Mouse (Mus musculus) stomach, embryonic 14.5 days (tissue): ENCODE data around the gene Ephb2. TPM values are rescaled to one million over a fixed set of nuclear protein-coding genes. Genes with fewer than 3 reads are reported as not detected.

Experiments
- ATAC-seq: fragments of 200-750 bp; cut with Nextera tagmentation; 2 replicates; pipeline ENCODE4 v1.8.0; 2017; ENCODE audit warnings: low read depth, moderate TSS enrichment; ENCODE audit not compliant: insufficient number of reproducible peaks, insufficient read depth, low FRiP score
- H3K27ac ChIP-seq: fragments of 300-500 bp; sonication (generic); 2 replicates; pipeline ENCODE4 v1.5.1; 2014; ENCODE audit warnings: mild to moderate bottlenecking, low read length, moderate library complexity, mixed read lengths
- H3K27me3 ChIP-seq: fragments of 300-500 bp; sonication (generic); 2 replicates; pipeline ENCODE4 v1.6.1; 2014; ENCODE audit warnings: low read length, control low read depth, mixed read lengths; ENCODE audit not compliant: control insufficient read depth, insufficient read depth
- H3K36me3 ChIP-seq: fragments of 300-500 bp; sonication (generic); 2 replicates; pipeline ENCODE4 v1.6.1; 2014; ENCODE audit warnings: mild to moderate bottlenecking, control low read depth, low read length, moderate library complexity, mixed read lengths; ENCODE audit not compliant: control insufficient read depth, insufficient read depth
- H3K4me1 ChIP-seq: fragments of 300-500 bp; sonication (generic); 2 replicates; pipeline ENCODE4 v1.6.1; 2014; ENCODE audit warnings: low read length, control low read depth, mixed read lengths; ENCODE audit not compliant: control insufficient read depth, insufficient read depth
- H3K4me2 ChIP-seq: fragments of 300-500 bp; sonication (generic); replicated peaks from 2 replicates; pipeline ENCODE4 v1.6.1; 2014; ENCODE audit warnings: low read depth, low read length, control low read depth
- H3K4me3 ChIP-seq: fragments of 300-500 bp; sonication (generic); 2 replicates; pipeline ENCODE4 v1.5.1; 2014; ENCODE audit warnings: low read depth, low read length, control low read depth
- H3K9ac ChIP-seq: fragments of 300-500 bp; sonication (generic); replicated peaks from 2 replicates; pipeline ENCODE4 v1.6.1; 2014; ENCODE audit warnings: low read depth, mild to moderate bottlenecking, control low read depth, low read length, moderate library complexity, mixed read lengths
- H3K9me3 ChIP-seq: fragments of 300-500 bp; sonication (generic); 2 replicates; pipeline ENCODE4 v1.6.1; 2016; ENCODE audit warnings: low read depth, low read length, control low read depth; ENCODE audit not compliant: control insufficient read depth
- WGBS: fragments of 180-500 bp; shearing (Covaris S2); extraction: QIAGEN DNeasy Blood & Tissue Kit; methylation state at CpG from one replicate; pipeline ENCODE4 v1.1.7; 2014; 5-methylcytosine and 5-hydroxymethylcytosine counted together
- polyA plus RNA-seq: library from polyadenylated mRNA; unstranded; fragments of >200 nt; fragmentation: Nextera tagmentation; extraction: Ambion mirVana; gene quantifications from 2 replicates; pipeline ENCODE4 v1.2.1, GENCODE M21; 2014

The Ephb2 gene
- polyA plus RNA-seq, 1 experiment from 2014 or later, result 7.6 TPM

- no peak overlapping the region for H3K9ac ChIP-seq
- 0 out of 2 replicates have a peak overlapping the region, but pooled peaks have one; percentile 29 for H3K27ac ChIP-seq
- H3K9me3 ChIP-seq, result no peaks in the 10 kb centered on the region
- peaks cover 32% of the 10 kb centered on the region for H3K4me1 ChIP-seq
- H3K36me3 ChIP-seq, result no peaks in the 10 kb centered on the region
- 38% methylated on average over 10 of the region's 10 CpGs for WGBS
- H3K4me2 ChIP-seq, result no peak overlapping the region
- ATAC-seq, result no peak
- H3K27me3 ChIP-seq, result no peaks in the 10 kb centered on the region
- H3K4me3 ChIP-seq, result no peak overlapping the region
Observed at GRCm38 (mm10) chr4:136820069-136820522, 15.7 kb downstream of the Ephb2 start.

- Histone ChIP-seq H3K9me3 (no peaks in the 10 kb centered on the region), H3K36me3 (no peaks in the 10 kb centered on the region), H3K9ac (no peak overlapping the region), H3K4me1 (peaks cover 36% of the 10 kb centered on the region), H3K27ac (no peak overlapping the region), H3K27me3 (no peaks in the 10 kb centered on the region), H3K4me2 (no peak overlapping the region), H3K4me3 (no peak overlapping the region)
- peak; percentile 47; the same call in 1 of the 2 replicates for ATAC-seq
- 20% methylated on average over 7 of the region's 7 CpGs for WGBS
Observed at GRCm38 (mm10) chr4:136816701-136817100, 19.1 kb downstream of the Ephb2 start.

GRCm38 (mm10) chr4:136815364-136815763 is 20.4 kb downstream of the Ephb2 start:
- Histone ChIP-seq H3K9me3 (no peaks in the 10 kb centered on the region), H3K27ac (no peak overlapping the region), H3K36me3 (no peaks in the 10 kb centered on the region), H3K4me3 (no peak overlapping the region), H3K4me1 (peaks cover 34% of the 10 kb centered on the region), H3K9ac (no peak overlapping the region), H3K27me3 (no peaks in the 10 kb centered on the region), H3K4me2 (no peak overlapping the region)
- WGBS, result 63% methylated on average over 5 of the region's 5 CpGs
- ATAC-seq, result no peak

DNA sequence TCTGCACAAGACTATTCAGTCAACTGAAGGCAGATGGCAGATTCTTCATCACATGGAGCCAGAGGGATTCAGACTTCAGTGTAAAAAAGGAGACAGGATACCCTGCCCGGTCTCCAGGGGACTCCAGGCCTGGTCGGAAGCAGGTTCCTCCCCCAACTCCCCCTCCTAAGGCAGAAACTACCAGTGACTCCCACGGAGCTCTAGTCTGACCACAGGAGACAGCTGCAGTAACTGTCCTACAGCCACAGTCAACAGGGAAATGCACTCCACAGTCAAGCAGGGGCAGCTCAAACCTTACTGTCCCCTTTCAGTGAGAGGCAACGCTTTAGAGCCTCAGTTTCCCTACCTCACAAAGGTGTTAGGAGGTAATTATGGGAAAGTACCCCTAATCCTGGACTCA is 23.2 kb downstream of the Ephb2 start:
- Histone ChIP-seq H3K27me3 (no peaks in the 10 kb centered on the region), H3K4me2 (no peak overlapping the region), H3K9ac (no peak overlapping the region), H3K27ac (no peak overlapping the region), H3K4me3 (no peak overlapping the region), H3K4me1 (peaks cover 28% of the 10 kb centered on the region), H3K9me3 (no peaks in the 10 kb centered on the region), H3K36me3 (no peaks in the 10 kb centered on the region)
- ATAC-seq, result no peak
- WGBS, result 64% methylated on average over 4 of the region's 4 CpGs

- Histone ChIP-seq H3K9me3 (no peaks in the 10 kb centered on the region), H3K27me3 (no peaks in the 10 kb centered on the region), H3K4me2 (no peak overlapping the region), H3K27ac (no peak overlapping the region), H3K9ac (no peak overlapping the region), H3K4me3 (no peak overlapping the region), H3K36me3 (no peaks in the 10 kb centered on the region), H3K4me1 (peaks cover 28% of the 10 kb centered on the region)
- WGBS, result 30% methylated on average over 6 of the region's 6 CpGs
- no peak for ATAC-seq
Observed at GRCm38 (mm10) chr4:136811596-136811995, 24.2 kb downstream of the Ephb2 start.

GRCm38 (mm10) chr4:136808478-136808877 is 27.3 kb downstream of the Ephb2 start:
- Histone ChIP-seq H3K27ac (no peak overlapping the region), H3K4me1 (peaks cover 30% of the 10 kb centered on the region), H3K4me2 (no peak overlapping the region), H3K9ac (no peak overlapping the region), H3K4me3 (no peak overlapping the region), H3K27me3 (no peaks in the 10 kb centered on the region), H3K36me3 (no peaks in the 10 kb centered on the region), H3K9me3 (no peaks in the 10 kb centered on the region)
- ATAC-seq, result no peak
- WGBS, result 29% methylated on average over 11 of the region's 11 CpGs

DNA sequence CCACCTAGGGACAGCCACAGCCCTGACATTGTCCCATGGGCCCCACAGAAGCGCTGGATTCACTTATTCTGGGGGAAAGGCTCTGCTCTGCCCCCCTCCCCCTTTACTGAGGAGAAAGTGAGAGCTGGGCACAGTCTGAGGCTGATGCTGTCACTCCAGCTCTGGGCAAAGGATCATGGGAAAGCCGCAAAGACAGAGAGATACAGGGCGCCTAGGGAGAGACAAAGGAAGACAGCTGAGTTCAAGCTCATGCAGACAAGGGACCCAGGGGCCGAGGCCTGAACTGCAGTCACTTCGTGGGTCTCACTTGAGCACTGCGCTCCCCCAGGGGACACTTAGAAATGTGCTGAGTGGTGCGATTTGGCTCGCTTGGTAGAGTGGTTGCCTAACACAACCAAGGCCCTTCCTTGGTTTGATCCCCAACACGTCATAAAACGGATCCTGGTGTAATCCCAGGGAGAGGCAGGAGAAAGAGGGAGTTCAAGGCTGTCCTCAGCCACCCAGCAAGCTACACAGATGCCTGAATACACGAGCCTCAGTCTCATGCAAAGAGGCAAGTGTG is 28.3 kb downstream of the Ephb2 start:
- H3K27me3 ChIP-seq, result no peaks in the 10 kb centered on the region
- H3K36me3 ChIP-seq, result no peaks in the 10 kb centered on the region
- no peak overlapping the region for H3K27ac ChIP-seq
- 76% methylated on average over 11 of the region's 11 CpGs for WGBS
- no peak overlapping the region for H3K4me3 ChIP-seq
- no peak overlapping the region for H3K9ac ChIP-seq
- ATAC-seq, result no peak
- no peak overlapping the region for H3K4me2 ChIP-seq
- peaks cover 32% of the 10 kb centered on the region for H3K4me1 ChIP-seq
- H3K9me3 ChIP-seq, result no peaks in the 10 kb centered on the region

DNA sequence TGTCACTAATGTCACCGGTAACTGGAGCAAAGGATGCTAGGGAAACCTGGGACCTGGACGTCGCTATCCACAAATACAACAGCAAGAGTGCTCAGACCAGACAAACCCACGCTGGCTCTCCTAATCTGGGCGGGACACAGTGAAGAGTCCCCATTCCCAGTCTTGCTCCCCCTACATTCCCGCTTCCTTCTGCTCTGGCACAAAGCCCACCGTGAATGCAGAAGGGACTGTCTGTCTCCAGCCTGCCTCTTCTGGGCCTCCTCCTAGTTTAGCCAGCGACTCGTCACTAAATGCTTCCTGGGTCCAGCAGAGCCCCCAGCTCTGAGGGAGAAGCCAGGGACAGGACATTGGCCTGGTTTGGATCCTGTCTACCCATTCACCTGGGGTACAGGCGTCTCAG is 29.5 kb downstream of the Ephb2 start:
- Histone ChIP-seq H3K4me2 (no peak overlapping the region), H3K27ac (no peak overlapping the region), H3K9me3 (no peaks in the 10 kb centered on the region), H3K4me1 (peaks cover 32% of the 10 kb centered on the region), H3K4me3 (no peak overlapping the region), H3K9ac (no peak overlapping the region; the same call in 1 of the 2 replicates), H3K27me3 (no peaks in the 10 kb centered on the region), H3K36me3 (no peaks in the 10 kb centered on the region)
- WGBS, result 54% methylated on average over 10 of the region's 10 CpGs
- ATAC-seq, result no peak

DNA sequence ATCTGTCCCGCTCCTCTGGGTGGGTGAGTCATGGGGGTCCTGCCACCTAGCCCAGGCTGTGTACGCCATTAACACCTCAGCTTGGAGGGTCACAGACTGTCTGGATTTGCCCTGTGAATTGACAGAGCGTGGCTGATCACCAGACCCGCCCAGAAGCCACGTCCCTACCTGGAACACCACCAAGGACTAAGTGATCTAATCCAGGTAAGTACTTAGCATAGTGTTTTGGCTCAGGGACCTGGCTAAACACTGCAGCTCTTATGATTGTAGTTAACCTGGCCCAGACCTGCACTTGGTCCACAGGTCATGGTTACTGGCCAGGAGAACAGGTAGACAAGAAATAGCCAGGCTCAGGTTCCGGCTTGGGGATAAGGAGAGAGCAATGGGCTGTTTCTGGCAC is 31.4 kb downstream of the Ephb2 start:
- Histone ChIP-seq H3K27ac (no peak overlapping the region), H3K36me3 (no peaks in the 10 kb centered on the region), H3K9me3 (no peaks in the 10 kb centered on the region), H3K4me2 (no peak overlapping the region), H3K27me3 (no peaks in the 10 kb centered on the region), H3K9ac (no peak overlapping the region), H3K4me1 (peaks cover 39% of the 10 kb centered on the region), H3K4me3 (no peak overlapping the region)
- 83% methylated on average over 6 of the region's 6 CpGs for WGBS
- no peak for ATAC-seq
